Comparison of ENCODE assay signal across 22 mouse cellular contexts in the genomic region with DNA sequence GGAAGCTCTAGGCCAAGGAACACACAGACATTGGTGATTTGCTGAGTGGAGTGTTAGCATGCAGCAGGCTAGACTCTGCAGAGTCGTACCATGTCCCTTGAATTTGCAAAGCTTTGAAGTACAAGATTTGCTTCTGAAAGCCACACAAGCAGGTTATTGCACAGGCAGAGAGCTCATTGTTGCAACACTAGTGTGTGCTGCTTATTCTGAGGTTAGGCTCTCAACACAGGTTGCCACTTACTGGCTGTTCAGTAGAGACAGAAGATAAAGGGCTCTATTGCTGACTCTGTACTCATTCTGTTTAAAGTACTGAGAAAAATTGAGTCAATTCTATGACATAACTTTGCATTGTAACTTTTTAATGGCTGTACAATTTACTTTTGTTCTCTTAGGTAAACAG.
DNase-seq lines count a peak whose midpoint lies in the region; ATAC-seq and TF ChIP-seq lines count a peak whose summit lies in the region.
"Had no signal": no experiment of that assay in that cellular context is flagged by ENCODE, and none has a peak within 500 bp of the region (broad histone marks: within the 10 kb centered on the region; RNA-seq: fewer than 3 reads in every experiment).

No protein-coding gene starts in this region.

- TF ChIP-seq EP300 in heart, adult 2 months (IDR thresholded peaks at IDR 0.05; ENCODE audit: insufficient read depth, low read depth, low read length): no peak
- no peak for TF ChIP-seq EP300 in lung, postnatal 0 days (IDR thresholded peaks at IDR 0.05)

- no peak overlapping the region for H3K4me2 ChIP-seq in heart, embryonic 16.5 days (ENCODE audit: low read depth, low read length)
- H3K4me2 ChIP-seq in lung, postnatal 0 days (replicated peaks; ENCODE audit: low read depth, low read length): no peak overlapping the region
- H3K4me2 ChIP-seq: forebrain, embryonic 13.5 days; hindbrain, embryonic 12.5 days had no signal

- H3K9me3 ChIP-seq in heart, embryonic 16.5 days (replicated peaks; ENCODE audit: control insufficient read depth, low read length): no peaks in the 10 kb centered on the region
- H3K9me3 ChIP-seq in lung, postnatal 0 days (ENCODE audit: low read length): no peaks in the 10 kb centered on the region
- H3K9me3 ChIP-seq: embryonic facial prominence, embryonic 10.5 days; forebrain, embryonic 13.5 days; hindbrain, embryonic 12.5 days had no signal

- H3K4me1 ChIP-seq in heart, adult 2 months (ENCODE audit: control insufficient read depth, insufficient read depth, low read length): peaks cover 1% of the 10 kb centered on the region; the same call in 1 of the 2 replicates
- peaks cover 5% of the 10 kb centered on the region; the same call in 1 of the 2 replicates for H3K4me1 ChIP-seq in heart, embryonic 16.5 days (ENCODE audit: control insufficient read depth, insufficient read depth, low read length)
- no peaks in the 10 kb centered on the region for H3K4me1 ChIP-seq in lung, postnatal 0 days (ENCODE audit: insufficient read depth, low read depth, low read length)
- H3K4me1 ChIP-seq: embryonic facial prominence, embryonic 10.5 days; forebrain, embryonic 13.5 days; hindbrain, embryonic 12.5 days had no signal

- 87% methylated on average over 1 of the region's 1 CpGs for WGBS in heart, adult 2 months
- 70% methylated on average over 1 of the region's 1 CpGs for WGBS in heart, embryonic 16.5 days
- 58% methylated on average over 1 of the region's 1 CpGs for WGBS in lung, postnatal 0 days

- no peak overlapping the region for H3K27ac ChIP-seq in heart, adult 2 months
- 0 out of 2 replicates have a peak overlapping the region, but pooled peaks have one; percentile 39 for H3K27ac ChIP-seq in heart, embryonic 16.5 days (ENCODE audit: low read length)
- no peak overlapping the region for H3K27ac ChIP-seq in lung, postnatal 0 days (ENCODE audit: low read length)
- H3K27ac ChIP-seq: embryonic facial prominence, embryonic 10.5 days; forebrain, embryonic 13.5 days; hindbrain, embryonic 12.5 days had no signal

- H3K79me2 ChIP-seq in heart, adult 2 months (replicated peaks; ENCODE audit: control insufficient read depth, insufficient read depth, low read length): no peaks in the 10 kb centered on the region

- H3K36me3 ChIP-seq in heart, adult 2 months (ENCODE audit: control insufficient read depth, insufficient read depth, low read length): 0 out of 2 replicates have a peak, but pooled peaks cover 2% of the 10 kb centered on the region
- H3K36me3 ChIP-seq in heart, embryonic 16.5 days (ENCODE audit: control insufficient read depth, insufficient read depth): no peaks in the 10 kb centered on the region
- no peaks in the 10 kb centered on the region for H3K36me3 ChIP-seq in lung, postnatal 0 days (ENCODE audit: insufficient read depth, low read length)
- H3K36me3 ChIP-seq: embryonic facial prominence, embryonic 10.5 days; G1E; hindbrain, embryonic 12.5 days had no signal

- intact Hi-C loops in heart, adult 2 months (cut with DNase I): no loop called here
- intact Hi-C loops in heart, postnatal 25 days (cut with DNase I): no loop called here

- no peak for TF ChIP-seq CTCF in heart, adult 2 months (IDR thresholded peaks at IDR 0.05)
- no peak for TF ChIP-seq CTCF in lung, postnatal 0 days (IDR thresholded peaks at IDR 0.05)

- DNase-seq in heart, adult 11 months: peak; percentile 64
- no peak for DNase-seq in heart, adult 2 months
- no peak for DNase-seq in heart, postnatal 25 days (ENCODE audit: low spot score)
- peak; percentile 68 for DNase-seq in lung, postnatal 0 days (ENCODE audit: low spot score)
- DNase-seq in lung, postnatal 25 days (ENCODE audit: low spot score): no peak
- DNase-seq in adrenal gland, adult 2 months: no peak
- DNase-seq: adrenal gland, postnatal 10 days; B cell, adult 2 months; cerebellum, adult 11-12 months; cerebellum, adult 9-11 months; cerebellum, postnatal 36 days; forebrain, postnatal 0 days; gastrocnemius, postnatal 14 days; heart, postnatal 14 days had no signal

- H3K9ac ChIP-seq in heart, adult 2 months (ENCODE audit: low read depth, low read length): no peak overlapping the region
- no peak overlapping the region for H3K9ac ChIP-seq in heart, embryonic 16.5 days (ENCODE audit: low read length)
- H3K9ac ChIP-seq in lung, postnatal 0 days (replicated peaks; ENCODE audit: low read depth): no peak overlapping the region
- H3K9ac ChIP-seq: forebrain, embryonic 13.5 days; forebrain, postnatal 0 days; hindbrain, embryonic 12.5 days had no signal

- TF ChIP-seq POLR2A in heart, adult 2 months (IDR thresholded peaks at IDR 0.05; ENCODE audit: insufficient read depth, low read depth, low read length): no peak

- H3K4me3 ChIP-seq in heart, adult 2 months: no peak overlapping the region
- no peak overlapping the region for H3K4me3 ChIP-seq in heart, embryonic 16.5 days (ENCODE audit: low read length)
- no peak overlapping the region for H3K4me3 ChIP-seq in lung, postnatal 0 days (ENCODE audit: low read depth, low read length)
- H3K4me3 ChIP-seq: embryonic facial prominence, embryonic 10.5 days; forebrain, embryonic 13.5 days; hindbrain, embryonic 12.5 days had no signal

- no peak for ATAC-seq in heart, embryonic 16.5 days (replicated peaks; ENCODE audit: extremely low read depth, insufficient read depth, low FRiP score)
- ATAC-seq in lung, postnatal 0 days: peak; percentile 87
- ATAC-seq: CD4-positive, CD25-positive, alpha-beta regulatory T cell, adult 4 months; forebrain, embryonic 13.5 days; forebrain, postnatal 0 days; hindbrain, embryonic 16.5 days; inflammation-experienced regulatory T-cells, adult 6 months had no signal

- no peaks in the 10 kb centered on the region for H3K27me3 ChIP-seq in heart, adult 2 months (ENCODE audit: control insufficient read depth, insufficient read depth, low read length)
- no peaks in the 10 kb centered on the region for H3K27me3 ChIP-seq in heart, embryonic 16.5 days (ENCODE audit: control insufficient read depth, insufficient read depth, low read length)
- no peaks in the 10 kb centered on the region for H3K27me3 ChIP-seq in lung, postnatal 0 days (replicated peaks; ENCODE audit: insufficient read depth, low read length)
- H3K27me3 ChIP-seq: forebrain, embryonic 13.5 days; hindbrain, embryonic 12.5 days had no signal

Comparison
In these comparisons a context has a peak if more than half of its experiments do, and no peak if none do; other contexts are left out.
1. DNase-seq: peak in heart, adult 11 months (single experiment) and lung, postnatal 0 days (single experiment); none in heart, adult 2 months (0 of 2), heart, postnatal 25 days (single experiment), lung, postnatal 25 days (single experiment) and adrenal gland, adult 2 months (single experiment).